Mouse (Mus musculus) heart, embryonic 14.5 days (tissue): Measurements from ENCODE around the gene Ipo4. TPM values are rescaled to one million over a fixed set of nuclear protein-coding genes. Genes with fewer than 3 reads are reported as not detected.
A peak's percentile ranks its signal among the peaks of the same experiment; 100 is the strongest.

ENCODE experiments used
- ATAC-seq: fragments of 200-750 bp; cut with Nextera tagmentation; 2 replicates; pipeline ENCODE4 v1.8.0; 2017; ENCODE audit warnings: low read depth, moderate TSS enrichment; ENCODE audit not compliant: insufficient number of reproducible peaks, insufficient read depth, low FRiP score
- H3K27ac ChIP-seq, 2 experiments: fragments of 200-500 bp in 1 of 2; fragments of 300-500 bp in 1 of 2; sonication (generic) in 1 of 2; replicated peaks in 1 of 2; 2 replicates each; pipeline ENCODE4 v1.5.1; 2012 to 2014; ENCODE audit warnings: low read depth in 2 of 2, low read length in 2 of 2, control low read depth in 1 of 2, mild to moderate bottlenecking in 1 of 2, mixed read lengths in 1 of 2; ENCODE audit not compliant: control insufficient read depth in 1 of 2, insufficient read depth in 1 of 2
- H3K27me3 ChIP-seq: fragments of 300-500 bp; sonication (generic); 2 replicates; pipeline ENCODE4 v1.6.1; 2014; ENCODE audit warnings: mild to moderate bottlenecking, low read length, control low read depth; ENCODE audit not compliant: control insufficient read depth, insufficient read depth
- H3K36me3 ChIP-seq: fragments of 300-500 bp; sonication (generic); 2 replicates; pipeline ENCODE4 v1.6.1; 2014; ENCODE audit warnings: mild to moderate bottlenecking, control low read depth, low read length, mixed read lengths; ENCODE audit not compliant: control insufficient read depth, insufficient read depth
- H3K4me1 ChIP-seq, 2 experiments: fragments of 200-500 bp in 1 of 2; fragments of 300-500 bp in 1 of 2; sonication (generic) in 1 of 2; 2 replicates each; pipeline ENCODE4 v1.6.1; 2012 to 2014; ENCODE audit warnings: low read length in 2 of 2, control low read depth in 1 of 2, mixed read lengths in 1 of 2; ENCODE audit not compliant: control insufficient read depth in 2 of 2, insufficient read depth in 2 of 2
- H3K4me2 ChIP-seq: fragments of 300-500 bp; sonication (generic); 2 replicates; pipeline ENCODE4 v1.6.1; 2014; ENCODE audit warnings: mild to moderate bottlenecking, low read length
- H3K4me3 ChIP-seq, 2 experiments: fragments of 200-500 bp in 1 of 2; fragments of 300-500 bp in 1 of 2; sonication (generic) in 1 of 2; 2 replicates each; pipeline ENCODE4 v1.5.1; 2012 to 2014; ENCODE audit warnings: low read length in 2 of 2, mild to moderate bottlenecking in 2 of 2, control low read depth in 1 of 2, low read depth in 1 of 2, moderate library complexity in 1 of 2; ENCODE audit not compliant: control insufficient read depth in 1 of 2, insufficient read depth in 1 of 2
- H3K9ac ChIP-seq: fragments of 300-500 bp; sonication (generic); 2 replicates; pipeline ENCODE4 v1.6.1; 2014; ENCODE audit warnings: mild to moderate bottlenecking, low read length
- H3K9me3 ChIP-seq: fragments of 300-500 bp; sonication (generic); 2 replicates; pipeline ENCODE4 v1.6.1; 2016; ENCODE audit warnings: low read length, control low read depth; ENCODE audit not compliant: control insufficient read depth
- WGBS: fragments of 180-500 bp; shearing (Covaris S2); extraction: QIAGEN DNeasy Blood & Tissue Kit; methylation state at CpG from one replicate; pipeline ENCODE4 v1.1.7; 2014; 5-methylcytosine and 5-hydroxymethylcytosine counted together
- polyA plus RNA-seq: library from polyadenylated mRNA; unstranded; fragments of >200 nt; fragmentation: Nextera tagmentation; extraction: Ambion mirVana; gene quantifications from 2 replicates; pipeline ENCODE4 v1.2.1, GENCODE M21; 2014

Gene Ipo4
- polyA plus RNA-seq = 65.7 and 68.4 TPM in 2 replicates

- Histone ChIP-seq H3K27me3 (no peaks in the 10 kb centered on the region), H3K4me1 (peaks cover 0 to 8% of the 10 kb centered on the region in 2 experiments; a peak in 2 of 4 replicates), H3K36me3 (peaks cover 85% of the 10 kb centered on the region), H3K9ac (peak within 1 kb of the TSS; percentile 88), H3K4me2 (peak within 1 kb of the TSS; percentile 97), H3K4me3 (peak within 1 kb of the TSS; percentile 75), H3K9me3 (no peaks in the 10 kb centered on the region), H3K27ac (peak within 1 kb of the TSS; percentile 47 to 71)
- ATAC-seq = peak; percentile 61
- 2% methylated on average over 23 of the region's 33 CpGs for WGBS
These were observed at the start of gene Ipo4 for GRCm38 (mm10) chr14:55635523-55636007. Gene Ipo4, minus strand, starts transcription at chr14:55635957.

- ATAC-seq = 0 out of 2 replicates have a peak, but pooled peaks have one; percentile 0
- Histone ChIP-seq H3K9ac (peak overlapping the region; percentile 85), H3K27me3 (no peaks in the 10 kb centered on the region), H3K4me2 (peak overlapping the region; percentile 78), H3K9me3 (no peaks in the 10 kb centered on the region), H3K27ac (peak overlapping the region; percentile 85 to 88; a peak in 3 of 4 replicates), H3K36me3 (peaks cover 31% of the 10 kb centered on the region), H3K4me3 (peak overlapping the region; percentile 81), H3K4me1 (peaks cover 0 to 4% of the 10 kb centered on the region in 2 experiments; a peak in 3 of 4 replicates)
- 18% methylated on average over 3 of the region's 3 CpGs for WGBS
These were observed 46.3 kb upstream of the Ipo4 start for GRCm38 (mm10) chr14:55682118-55682493.

- ATAC-seq = peak; percentile 96
- Histone ChIP-seq H3K4me3 (peak within 1 kb of the TSS; percentile 81), H3K4me2 (peak within 1 kb of the TSS; percentile 78), H3K4me1 (peaks cover 0 to 4% of the 10 kb centered on the region in 2 experiments; a peak in 3 of 4 replicates), H3K36me3 (peaks cover 38% of the 10 kb centered on the region), H3K27me3 (no peaks in the 10 kb centered on the region), H3K9ac (peak within 1 kb of the TSS; percentile 85), H3K27ac (peak within 1 kb of the TSS; percentile 85 to 88), H3K9me3 (no peaks in the 10 kb centered on the region)
- WGBS = under 1% methylated on average over 66 of the region's 66 CpGs
These were observed 45.7 kb upstream of the Ipo4 start, which contains the start of gene Tinf2 for GRCm38 (mm10) chr14:55681160-55682117. Gene Tinf2, minus strand, starts transcription at chr14:55681820.

DNA sequence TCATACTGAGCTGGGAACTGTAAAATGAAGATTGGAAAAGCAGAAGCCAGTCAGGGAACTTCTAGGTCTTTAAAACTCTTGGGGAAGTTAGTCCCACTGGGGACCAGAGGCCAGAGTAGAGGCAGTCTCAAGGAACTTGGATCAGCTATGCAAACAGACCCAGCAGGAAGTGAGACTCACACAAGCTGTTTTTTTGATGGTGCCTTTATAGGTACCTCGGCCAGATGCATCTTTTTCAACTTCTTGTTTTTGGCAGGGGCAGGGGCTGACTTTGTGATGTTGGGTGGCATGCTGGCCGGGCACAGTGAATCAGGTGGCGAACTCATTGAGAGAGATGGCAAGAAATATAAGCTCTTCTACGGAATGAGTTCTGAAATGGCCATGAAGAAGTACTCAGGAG, 41.9 kb upstream of the Ipo4 start:
- Histone ChIP-seq H3K4me1 (peaks cover 0 to 8% of the 10 kb centered on the region in 2 experiments), H3K9ac (no peak overlapping the region), H3K9me3 (no peaks in the 10 kb centered on the region), H3K4me2 (no peak overlapping the region), H3K27ac (no peak overlapping the region), H3K4me3 (no peak overlapping the region), H3K36me3 (peaks cover 56% of the 10 kb centered on the region), H3K27me3 (no peaks in the 10 kb centered on the region)
- WGBS = 87% methylated on average over 4 of the region's 4 CpGs
- ATAC-seq = no peak

GRCm38 (mm10) chr14:55672741-55673060, 36.9 kb upstream of the Ipo4 start:
- Histone ChIP-seq H3K27me3 (no peaks in the 10 kb centered on the region), H3K36me3 (peaks cover 50% of the 10 kb centered on the region), H3K9ac (peak overlapping the region; percentile 84), H3K4me2 (peak overlapping the region; percentile 76), H3K4me3 (peak overlapping the region; percentile 82 to 86; a peak in 3 of 4 replicates), H3K27ac (peak overlapping the region; percentile 68 to 77), H3K9me3 (no peaks in the 10 kb centered on the region), H3K4me1 (peaks cover 2 to 10% of the 10 kb centered on the region in 2 experiments; a peak in 3 of 4 replicates)
- 74% methylated on average over 7 of the region's 7 CpGs for WGBS
- no peak for ATAC-seq

DNA sequence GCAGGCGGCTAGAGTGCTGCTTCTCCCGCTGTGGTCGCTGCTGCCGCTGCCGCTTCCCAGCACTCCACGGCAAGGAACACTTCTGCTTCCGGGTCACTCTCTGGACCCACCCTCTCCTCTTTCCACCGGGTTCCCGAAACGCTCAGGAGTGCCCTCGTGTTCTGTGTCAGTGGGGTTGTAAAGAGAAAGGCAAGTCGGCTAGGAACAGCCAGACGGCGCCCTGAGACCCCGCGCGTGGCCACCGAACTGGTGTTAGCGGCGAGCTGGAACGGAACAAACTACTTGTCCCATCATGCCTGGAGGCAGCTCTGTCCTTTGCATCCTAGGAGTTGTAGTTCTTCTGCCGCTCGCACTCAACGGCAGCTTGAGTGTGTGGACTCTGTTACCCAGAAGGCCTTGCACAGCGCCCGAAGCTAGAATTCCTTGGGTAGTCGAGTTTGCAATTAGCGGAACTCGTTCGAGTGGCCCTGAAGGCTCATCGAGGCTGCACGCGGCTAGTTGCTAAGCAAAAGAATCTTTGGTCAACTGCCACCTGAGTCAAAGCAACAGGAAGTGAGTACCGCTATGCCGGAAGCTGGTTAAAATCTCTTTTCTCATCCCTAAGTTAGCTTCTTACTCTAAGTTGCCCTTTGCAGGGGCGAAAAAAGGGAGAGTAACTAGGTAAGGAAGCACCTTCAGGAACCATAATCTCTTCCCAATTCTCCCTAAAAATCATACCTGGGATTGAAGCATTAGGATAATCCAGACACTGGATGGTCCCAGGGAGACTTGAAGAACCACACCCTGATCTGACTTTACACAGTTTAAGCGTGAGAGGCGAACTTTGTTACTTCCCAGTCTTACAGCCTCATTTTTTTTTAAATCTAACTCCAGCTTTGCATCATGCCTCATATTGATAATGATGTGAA, 36.3 kb upstream of the Ipo4 start, which contains the start of the genes Gmpr2 and Nedd8:
Gmpr2 (plus strand) TSS at position 109 of the 908 bp plus-strand sequence.
Nedd8 (minus strand) TSS at position 292 of the 908 bp plus-strand sequence.
- H3K27ac ChIP-seq = peak within 1 kb of the TSS; percentile 84 to 85
- under 1% methylated on average over 38 of the region's 38 CpGs for WGBS
- H3K4me3 ChIP-seq = peak within 1 kb of the TSS; percentile 82 to 86
- peaks cover 43% of the 10 kb centered on the region for H3K36me3 ChIP-seq
- no peaks in the 10 kb centered on the region for H3K27me3 ChIP-seq
- H3K9me3 ChIP-seq = no peaks in the 10 kb centered on the region
- peak; percentile 94 for ATAC-seq
- peak within 1 kb of the TSS; percentile 84 for H3K9ac ChIP-seq
- H3K4me2 ChIP-seq = peak within 1 kb of the TSS; percentile 76
- peaks cover 2 to 10% of the 10 kb centered on the region in 2 experiments; a peak in 3 of 4 replicates for H3K4me1 ChIP-seq

GRCm38 (mm10) chr14:55671486-55671832, 35.7 kb upstream of the Ipo4 start:
- Histone ChIP-seq H3K4me3 (peak overlapping the region; percentile 82 to 86), H3K4me2 (peak overlapping the region; percentile 76), H3K9ac (peak overlapping the region; percentile 84), H3K4me1 (peaks cover 2 to 10% of the 10 kb centered on the region in 2 experiments; a peak in 3 of 4 replicates), H3K27me3 (no peaks in the 10 kb centered on the region), H3K27ac (peak overlapping the region; percentile 84 to 85), H3K9me3 (no peaks in the 10 kb centered on the region), H3K36me3 (peaks cover 41% of the 10 kb centered on the region)
- WGBS = under 1% methylated on average over 12 of the region's 12 CpGs
- ATAC-seq = peak; percentile 33; the same call in 1 of the 2 replicates
